In the genomic region with DNA sequence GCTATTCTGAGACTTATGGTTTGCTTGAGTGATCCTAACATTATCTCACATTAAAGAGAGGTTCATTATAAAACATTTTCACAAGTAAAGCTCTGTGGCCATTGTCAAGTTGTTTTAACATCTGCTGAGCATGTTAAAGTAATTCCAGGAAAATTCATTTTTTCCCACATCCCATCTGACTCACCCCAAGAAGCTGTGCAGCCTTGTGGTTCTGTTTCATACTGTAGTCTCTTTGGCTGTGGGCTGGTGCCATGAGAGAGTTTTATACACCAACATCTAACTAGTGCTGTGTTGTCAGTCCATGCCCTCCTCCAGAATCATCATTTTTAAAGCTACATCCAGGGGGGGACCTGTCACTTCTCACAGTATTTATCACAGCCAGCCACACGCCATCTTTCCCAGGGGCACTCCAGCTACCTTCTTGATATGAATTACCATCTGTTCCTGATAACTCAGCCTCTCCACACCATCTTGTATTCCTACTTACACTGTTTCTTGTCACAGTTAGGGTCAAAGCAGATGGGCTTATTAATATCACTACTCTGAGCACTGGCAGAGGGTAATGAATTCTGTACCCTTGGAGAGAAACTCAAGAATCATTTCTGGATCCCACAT, we compare ENCODE assay signal across 12 mouse cellular contexts. TPM values are rescaled to one million over a fixed set of nuclear protein-coding genes. Genes with fewer than 3 reads are reported as not detected.
DNase-seq lines count a peak whose midpoint lies in the region; ATAC-seq and TF ChIP-seq lines count a peak whose summit lies in the region.
"Had no signal": no experiment of that assay in that cellular context is flagged by ENCODE, and none has a peak within 500 bp of the region (broad histone marks: within the 10 kb centered on the region; RNA-seq: fewer than 3 reads in every experiment).

No protein-coding gene starts in this region.

- peaks cover 28% of the 10 kb centered on the region for H3K36me3 ChIP-seq in hindbrain, embryonic 15.5 days
- H3K36me3 ChIP-seq in hindbrain, postnatal 0 days (ENCODE audit: insufficient read depth, low read length): peaks cover 10% of the 10 kb centered on the region
- no peaks in the 10 kb centered on the region for H3K36me3 ChIP-seq in liver, embryonic 15.5 days (replicated peaks)

- WGBS in hindbrain, embryonic 15.5 days: 73% methylated on average over 1 of the region's 1 CpGs
- WGBS in hindbrain, postnatal 0 days: 60% methylated on average over 1 of the region's 1 CpGs
- 21% methylated on average over 1 of the region's 1 CpGs for WGBS in liver, embryonic 15.5 days (ENCODE audit: insufficient replicate concordance)

- no peak overlapping the region for H3K27ac ChIP-seq in hindbrain, embryonic 15.5 days (replicated peaks)
- no peak overlapping the region for H3K27ac ChIP-seq in hindbrain, postnatal 0 days
- H3K27ac ChIP-seq in liver, embryonic 15.5 days (replicated peaks): peak overlapping the region; percentile 95
- H3K27ac ChIP-seq: limb, embryonic 13.5 days had no signal

- H3K4me1 ChIP-seq in hindbrain, embryonic 15.5 days (replicated peaks): 0 out of 2 replicates have a peak, but pooled peaks cover 4% of the 10 kb centered on the region
- H3K4me1 ChIP-seq in hindbrain, postnatal 0 days (ENCODE audit: insufficient read depth, low read length): no peaks in the 10 kb centered on the region
- peaks cover 85% of the 10 kb centered on the region for H3K4me1 ChIP-seq in liver, embryonic 15.5 days (replicated peaks)

- DNase-seq in hindbrain, postnatal 0 days (ENCODE audit: low spot score): no peak
- peak; percentile 59 for DNase-seq in NIH3T3 (ENCODE audit: low read depth)
- DNase-seq in testis, postnatal 14 days (ENCODE audit: low spot score): no peak
- no peak for DNase-seq in left cerebral cortex, adult 18-20 months (ENCODE audit: low spot score in 2 of 2)
- DNase-seq in layer of hippocampus, adult 9-11 months: no peak
- DNase-seq: cerebellum, adult 11-12 months; kidney, adult 9 months had no signal

- H3K9ac ChIP-seq in hindbrain, embryonic 15.5 days: no peak overlapping the region
- no peak overlapping the region for H3K9ac ChIP-seq in hindbrain, postnatal 0 days (replicated peaks; ENCODE audit: low read length)
- peak overlapping the region; percentile 26 for H3K9ac ChIP-seq in liver, embryonic 15.5 days
- H3K9ac ChIP-seq: limb, embryonic 13.5 days had no signal

- H3K4me2 ChIP-seq in hindbrain, embryonic 15.5 days: no peak overlapping the region
- no peak overlapping the region for H3K4me2 ChIP-seq in hindbrain, postnatal 0 days (ENCODE audit: low read depth, low read length)
- H3K4me2 ChIP-seq in liver, embryonic 15.5 days: peak overlapping the region; percentile 61
- H3K4me2 ChIP-seq: limb, embryonic 13.5 days had no signal

- no peak for TF ChIP-seq CTCF in hindbrain, postnatal 0 days (IDR thresholded peaks at IDR 0.05; ENCODE audit: low read depth)

- no peak overlapping the region for H3K4me3 ChIP-seq in hindbrain, embryonic 15.5 days
- no peak overlapping the region for H3K4me3 ChIP-seq in hindbrain, postnatal 0 days (ENCODE audit: low read length)
- H3K4me3 ChIP-seq in liver, embryonic 15.5 days (replicated peaks): peak overlapping the region; percentile 32
- H3K4me3 ChIP-seq: limb, embryonic 13.5 days had no signal

- no peaks in the 10 kb centered on the region for H3K27me3 ChIP-seq in hindbrain, embryonic 15.5 days
- H3K27me3 ChIP-seq in hindbrain, postnatal 0 days (ENCODE audit: insufficient read depth, low read length): no peaks in the 10 kb centered on the region
- no peaks in the 10 kb centered on the region for H3K27me3 ChIP-seq in liver, embryonic 15.5 days
- H3K27me3 ChIP-seq: limb, embryonic 13.5 days had no signal

- no peaks in the 10 kb centered on the region for H3K9me3 ChIP-seq in hindbrain, embryonic 15.5 days
- no peaks in the 10 kb centered on the region for H3K9me3 ChIP-seq in hindbrain, postnatal 0 days (ENCODE audit: low read length)
- H3K9me3 ChIP-seq in liver, embryonic 15.5 days (replicated peaks): no peaks in the 10 kb centered on the region
- H3K9me3 ChIP-seq: limb, embryonic 13.5 days had no signal

- peak; percentile 38; the same call in 1 of the 2 replicates for ATAC-seq in hindbrain, embryonic 15.5 days (ENCODE audit: low FRiP score, low read depth)
- ATAC-seq in hindbrain, postnatal 0 days: no peak
- peak; percentile 40; the same call in 1 of the 2 replicates for ATAC-seq in common myeloid progenitor, adult 5-6 weeks (replicated peaks; ENCODE audit: low read depth, poor library complexity, severe bottlenecking)
- peak; percentile 92 for ATAC-seq in liver, embryonic 15.5 days (ENCODE audit: insufficient read depth)

RNA-seq across cellular contexts. Expression of gene Pon1, which starts 38.3 kb away (rescaled TPM):
- polyA plus RNA-seq in hindbrain, embryonic 15.5 days (2015; fragmentation: Nextera tagmentation; extraction: Ambion mirVana): 0.21 and 0.45 TPM in 2 replicates
- 0.18 and 0.21 TPM in 2 replicates for total RNA-seq in hindbrain, postnatal 0 days (2014; rRNA removed)
- 0.96 and 1.1 TPM in 2 replicates for polyA plus RNA-seq in hindbrain, postnatal 0 days (2015; fragmentation: Nextera tagmentation; extraction: Ambion mirVana)
- not detected in 2 replicates for total RNA-seq in common myeloid progenitor, adult 5-6 weeks (2017)
- polyA plus RNA-seq in liver, embryonic 15.5 days (2015; fragmentation: Nextera tagmentation; extraction: Ambion mirVana): 6.6 and 8.9 TPM in 2 replicates
- not detected for total RNA-seq in left cerebral cortex, adult 18-20 months (2021)
- polyA plus RNA-seq: heart, postnatal 0 days; limb, embryonic 13.5 days had no signal
